Mouse (Mus musculus) small intestine, adult 2 months (tissue): Measurements from ENCODE around the gene Hoxd11.

Source experiments
- CTCF ChIP-seq: fragments of 200-500 bp; IDR thresholded peaks from 2 replicates; pipeline ENCODE4 v1.5.1; 2012; ENCODE audit warnings: low read depth, mild to moderate bottlenecking, control low read depth, inconsistent platforms, low read length, moderate library complexity, mixed read lengths; ENCODE audit not compliant: insufficient replicate concordance, insufficient read length; ENCODE audit errors: extremely low read depth
- POLR2A ChIP-seq: fragments of 200-500 bp; IDR thresholded peaks from 2 replicates; pipeline ENCODE4 v1.6.1; 2012; ENCODE audit warnings: low read depth, mild to moderate bottlenecking, control low read depth, inconsistent platforms, low read length, moderate library complexity

- TF ChIP-seq CTCF (no peak), POLR2A (no peak)
Measured at GRCm38 (mm10) chr2:74730331-74730730, 51.0 kb downstream of the Hoxd11 start.
